Mouse (Mus musculus): ENCODE results near the gene Map3k6. TPM values are rescaled to one million over a fixed set of nuclear protein-coding genes. Genes with fewer than 3 reads are reported as not detected.

Map3k6 gene
- total RNA-seq, 2 experiments from 2014 or later = 0.19 to 4.1 TPM

DNA sequence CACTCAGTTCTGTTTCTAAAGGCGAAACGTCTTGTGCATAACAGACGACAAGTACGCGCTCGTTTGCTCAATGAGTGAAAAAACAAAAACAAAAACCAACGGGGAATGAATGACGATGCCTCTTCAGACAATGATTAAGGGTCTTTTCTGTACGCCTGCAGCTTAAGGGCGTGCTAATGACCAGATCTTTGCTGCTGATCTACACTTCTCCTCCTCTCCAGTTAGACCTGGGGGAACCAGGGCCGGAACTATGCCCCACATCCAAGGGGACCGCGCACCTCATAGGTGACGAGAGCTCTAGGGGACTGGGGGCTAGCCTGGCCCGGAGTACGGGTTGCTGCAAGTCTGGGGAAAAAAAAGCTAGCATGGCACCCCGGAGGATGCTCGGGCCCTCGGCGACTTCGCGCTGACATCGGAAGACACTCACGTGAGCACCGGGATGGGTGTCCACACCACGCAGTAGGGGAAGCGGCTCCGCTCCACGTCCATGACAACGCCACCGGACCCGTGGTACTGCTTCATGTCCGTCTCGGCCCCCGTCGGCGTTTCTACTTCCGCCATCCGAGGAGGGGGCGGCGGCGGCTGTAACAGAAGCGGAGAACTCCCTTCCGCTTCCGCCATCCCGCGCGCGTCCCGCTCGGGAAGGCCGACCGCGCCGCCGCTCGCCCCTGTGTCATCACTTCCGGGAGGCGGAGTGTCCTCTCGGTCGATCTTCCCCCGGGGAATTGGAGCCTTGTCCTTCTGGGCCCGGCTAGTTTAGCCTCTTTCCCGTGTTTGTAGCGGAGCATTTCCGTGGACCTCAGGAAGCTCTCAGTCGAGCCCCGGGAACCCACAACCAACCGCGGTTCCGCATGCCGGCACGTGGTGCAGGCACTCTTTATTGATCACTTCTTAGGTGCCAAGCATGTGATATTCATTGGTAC is 36.7 kb downstream of the Map3k6 start, which contains the start of gene Tmem222:
Gene Tmem222, minus strand, starts transcription at position 689 of the 923 bp plus-strand sequence.
- ATAC-seq (replicated peaks; ENCODE audit: poor library complexity, severe bottlenecking) = peak; percentile 94

DNA sequence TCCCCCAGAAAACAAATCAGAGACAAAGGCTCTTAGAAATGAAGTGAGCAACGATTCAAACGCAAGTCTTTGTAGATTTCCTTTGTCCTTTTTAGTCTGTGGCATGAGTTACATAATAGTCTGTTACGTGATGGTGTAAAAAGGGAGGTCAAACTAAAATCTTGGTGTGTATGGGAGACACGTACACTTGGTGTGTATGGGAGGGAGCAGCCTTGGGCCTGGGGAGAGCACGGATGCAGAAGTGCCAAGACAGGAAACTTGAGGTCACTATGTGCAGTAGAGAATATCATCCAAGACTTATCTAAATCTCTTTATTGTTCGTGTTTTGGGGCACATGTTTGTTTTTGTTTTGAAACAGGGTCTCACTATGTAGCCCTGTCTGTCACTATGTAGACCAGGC is 37.4 kb downstream of the Map3k6 start:
- peak; percentile 24; the same call in 1 of the 2 replicates for ATAC-seq (replicated peaks; ENCODE audit: poor library complexity, severe bottlenecking)

DNA sequence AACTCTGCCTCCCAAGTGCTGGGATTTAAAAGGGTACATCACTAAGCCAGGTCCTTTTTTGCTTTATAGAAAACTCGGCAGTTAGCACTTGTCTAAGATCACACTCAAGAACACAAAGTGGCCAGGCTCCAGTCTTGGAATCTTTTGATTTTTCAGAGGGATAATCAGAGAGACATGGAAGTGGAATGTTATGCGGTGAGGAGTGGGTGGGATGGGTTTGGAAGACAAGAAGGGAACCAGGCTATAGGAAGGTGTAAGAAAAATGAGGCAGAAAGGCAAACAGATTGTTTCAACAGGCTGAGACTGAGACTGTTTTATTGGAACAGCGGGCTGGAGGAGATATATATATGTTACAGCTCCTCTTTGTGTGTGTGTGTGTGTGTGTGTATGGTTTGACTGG is 37.9 kb downstream of the Map3k6 start:
- ATAC-seq (replicated peaks; ENCODE audit: poor library complexity, severe bottlenecking) = no peak

DNA sequence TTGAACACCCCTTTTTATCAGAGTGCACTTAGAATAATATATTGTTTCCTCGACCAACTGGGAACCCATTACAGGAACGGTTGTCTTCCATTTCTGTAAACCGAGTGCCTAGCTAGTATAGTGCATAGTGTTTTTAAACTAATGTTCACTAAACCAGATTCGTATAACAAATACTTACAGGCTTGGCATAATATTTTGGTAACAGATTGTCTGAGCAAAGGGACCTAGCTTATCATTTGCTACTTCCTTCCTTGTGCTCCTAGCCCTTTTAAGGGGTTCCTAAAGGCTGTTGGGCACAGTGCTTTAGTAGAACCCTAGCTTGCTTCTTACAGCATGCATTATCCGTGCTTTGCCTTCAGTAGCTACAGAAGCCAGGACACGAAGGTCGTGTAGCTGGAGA is 40.9 kb downstream of the Map3k6 start:
- no peak for ATAC-seq (replicated peaks; ENCODE audit: poor library complexity, severe bottlenecking)

DNA sequence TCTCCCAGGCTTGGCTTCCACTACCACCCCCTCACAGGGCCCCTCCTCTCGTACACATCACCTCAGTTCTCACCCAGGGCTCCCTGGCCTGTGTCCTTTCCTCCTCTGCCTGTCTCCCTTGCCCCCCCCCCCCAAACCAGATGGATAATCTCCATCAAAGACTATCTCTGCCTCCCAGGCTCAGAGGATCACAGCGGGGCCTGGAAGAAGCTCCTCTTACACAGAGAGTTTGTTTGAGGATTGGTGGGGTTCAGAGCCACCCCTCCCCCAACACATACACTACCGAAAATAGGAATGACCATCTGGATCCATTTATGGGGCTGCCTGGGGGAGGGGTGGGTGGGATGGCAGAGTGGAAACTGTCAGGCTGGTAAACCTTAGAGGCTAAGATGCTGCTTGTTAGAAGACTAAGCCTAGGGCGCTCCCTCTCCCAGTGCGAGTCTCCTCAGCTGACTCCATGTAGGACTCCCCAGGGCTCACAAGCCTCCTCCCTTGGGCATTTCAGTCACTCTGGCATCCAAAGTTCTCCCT is 41.4 kb downstream of the Map3k6 start:
- ATAC-seq (replicated peaks; ENCODE audit: poor library complexity, severe bottlenecking) = no peak

DNA sequence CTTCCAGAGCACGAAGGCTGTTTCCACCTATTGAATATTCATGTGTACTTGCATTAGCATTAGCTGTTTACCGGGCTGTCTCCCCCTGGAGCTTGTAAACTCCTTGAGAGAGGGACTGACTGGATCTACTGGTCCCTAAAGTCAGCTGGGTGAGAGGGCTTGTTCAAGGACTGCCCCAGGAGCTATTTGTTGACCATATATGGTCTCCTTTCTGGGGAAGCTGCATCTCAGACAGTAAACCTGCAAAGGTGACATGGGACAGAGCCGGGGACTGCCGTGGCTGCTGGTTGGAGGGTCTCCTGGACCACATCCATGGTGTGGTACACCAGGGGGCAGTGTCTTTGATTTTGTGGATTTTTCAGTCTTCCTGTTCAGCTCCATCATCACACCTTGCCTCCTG is 42.0 kb downstream of the Map3k6 start:
- ATAC-seq (replicated peaks; ENCODE audit: poor library complexity, severe bottlenecking) = no peak

DNA sequence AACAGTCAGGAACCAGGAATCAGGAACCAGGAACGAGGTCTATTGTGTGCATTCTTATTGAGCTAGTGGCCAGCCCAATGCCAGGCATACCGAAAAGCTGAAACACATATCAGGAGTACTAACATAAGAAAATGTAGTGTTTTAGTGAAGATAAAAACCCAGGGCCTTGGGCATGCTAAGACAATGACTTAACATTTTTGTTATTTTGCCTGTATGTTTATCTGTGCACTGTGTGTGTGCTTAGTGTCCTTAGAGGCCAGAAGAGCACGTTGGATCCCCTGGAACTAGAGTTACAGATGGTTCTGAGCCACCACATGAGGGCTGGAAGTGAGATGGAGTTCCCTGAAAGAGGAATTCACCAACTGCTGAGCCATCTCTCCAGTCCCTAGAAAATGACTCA is 44.7 kb downstream of the Map3k6 start:
- no peak for ATAC-seq (replicated peaks; ENCODE audit: poor library complexity, severe bottlenecking)

DNA sequence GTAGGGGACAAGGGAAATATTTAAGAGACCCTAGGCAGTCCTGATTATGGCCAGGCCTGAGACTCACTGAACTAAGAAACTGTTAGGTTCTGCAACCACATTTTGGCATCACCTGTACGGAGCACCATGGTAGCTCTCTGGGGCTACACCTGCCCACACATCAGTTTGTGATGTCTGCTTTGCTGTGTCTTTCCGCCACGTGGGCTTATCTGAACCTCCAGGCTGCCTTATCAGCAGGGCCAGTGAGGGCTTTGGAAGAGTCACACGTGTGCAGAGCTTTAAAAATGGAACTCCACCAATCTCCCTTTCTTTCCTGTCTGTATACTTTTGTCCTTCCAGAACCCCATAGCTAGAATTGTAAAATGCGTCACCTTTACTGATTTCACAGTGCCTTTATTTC is 45.3 kb downstream of the Map3k6 start:
- no peak for ATAC-seq (replicated peaks; ENCODE audit: poor library complexity, severe bottlenecking)

DNA sequence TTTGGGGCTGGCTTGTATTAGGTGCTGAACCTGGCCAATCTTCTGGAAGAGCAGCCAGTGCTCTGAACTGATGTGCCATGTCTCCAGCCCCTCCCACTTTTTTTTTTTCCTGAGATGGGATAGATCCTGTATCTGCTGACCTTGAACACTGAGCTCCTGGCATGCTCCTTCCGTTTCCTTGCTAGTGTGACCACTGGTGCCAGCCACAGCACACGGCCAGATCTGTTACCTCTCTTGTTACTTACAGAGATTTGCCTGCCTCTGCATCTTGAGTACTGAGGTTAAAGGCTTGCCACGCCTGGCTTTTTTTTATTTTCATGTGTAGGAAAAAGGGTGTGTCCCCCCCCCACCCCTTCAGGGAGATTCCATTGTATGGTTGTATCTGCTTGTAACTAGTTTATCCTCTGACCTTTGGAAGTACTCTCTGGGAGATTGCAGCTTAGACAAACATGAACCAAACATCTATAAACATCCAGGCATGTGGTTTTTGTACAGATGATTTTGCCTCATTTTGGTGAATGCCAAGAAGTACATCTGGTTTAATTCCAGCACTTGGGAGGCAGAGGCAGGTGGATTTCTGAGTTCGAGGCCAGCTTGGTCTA is 46.0 kb downstream of the Map3k6 start:
- ATAC-seq (replicated peaks; ENCODE audit: poor library complexity, severe bottlenecking) = no peak

DNA sequence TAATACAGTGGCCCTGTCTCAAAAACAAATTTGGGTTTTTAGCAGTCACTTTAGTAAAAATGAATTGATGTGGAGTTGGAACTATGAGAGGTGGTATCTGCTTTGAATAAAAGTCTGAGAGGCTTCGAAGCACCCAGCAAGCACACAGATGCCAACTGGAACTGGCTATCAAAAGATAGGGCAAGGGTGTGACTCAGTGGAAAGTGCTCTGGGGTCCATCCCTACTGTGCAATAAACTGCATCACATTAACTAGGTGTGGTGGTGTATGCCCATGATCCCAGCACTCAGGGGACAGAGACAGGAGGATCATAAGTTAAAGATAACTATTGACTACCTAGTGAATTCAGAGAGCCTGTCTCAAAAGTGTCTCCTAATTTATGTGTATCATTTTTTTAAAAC is 50.6 kb downstream of the Map3k6 start:
- no peak for ATAC-seq (replicated peaks; ENCODE audit: poor library complexity, severe bottlenecking)

DNA sequence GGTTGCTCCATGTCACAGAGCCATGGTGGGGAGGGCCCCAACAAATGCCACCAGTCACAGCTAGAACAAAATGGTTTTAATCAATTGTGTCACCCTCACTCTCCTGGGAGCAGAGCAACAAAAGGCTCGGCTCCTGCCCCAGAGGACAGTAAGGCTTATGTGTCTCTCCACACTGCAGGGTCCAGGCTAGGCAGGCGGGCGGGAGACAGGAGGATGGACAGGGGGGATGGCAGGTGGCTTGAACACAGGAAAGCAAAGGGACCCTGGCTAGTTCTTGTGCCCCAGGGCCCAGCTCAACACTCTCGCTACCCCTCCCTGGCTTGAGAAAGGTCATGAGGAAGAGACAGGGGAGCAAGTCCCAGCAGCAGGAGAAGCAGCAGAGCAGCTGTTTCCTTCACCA is 51.8 kb downstream of the Map3k6 start:
- ATAC-seq (replicated peaks; ENCODE audit: poor library complexity, severe bottlenecking) = no peak

DNA sequence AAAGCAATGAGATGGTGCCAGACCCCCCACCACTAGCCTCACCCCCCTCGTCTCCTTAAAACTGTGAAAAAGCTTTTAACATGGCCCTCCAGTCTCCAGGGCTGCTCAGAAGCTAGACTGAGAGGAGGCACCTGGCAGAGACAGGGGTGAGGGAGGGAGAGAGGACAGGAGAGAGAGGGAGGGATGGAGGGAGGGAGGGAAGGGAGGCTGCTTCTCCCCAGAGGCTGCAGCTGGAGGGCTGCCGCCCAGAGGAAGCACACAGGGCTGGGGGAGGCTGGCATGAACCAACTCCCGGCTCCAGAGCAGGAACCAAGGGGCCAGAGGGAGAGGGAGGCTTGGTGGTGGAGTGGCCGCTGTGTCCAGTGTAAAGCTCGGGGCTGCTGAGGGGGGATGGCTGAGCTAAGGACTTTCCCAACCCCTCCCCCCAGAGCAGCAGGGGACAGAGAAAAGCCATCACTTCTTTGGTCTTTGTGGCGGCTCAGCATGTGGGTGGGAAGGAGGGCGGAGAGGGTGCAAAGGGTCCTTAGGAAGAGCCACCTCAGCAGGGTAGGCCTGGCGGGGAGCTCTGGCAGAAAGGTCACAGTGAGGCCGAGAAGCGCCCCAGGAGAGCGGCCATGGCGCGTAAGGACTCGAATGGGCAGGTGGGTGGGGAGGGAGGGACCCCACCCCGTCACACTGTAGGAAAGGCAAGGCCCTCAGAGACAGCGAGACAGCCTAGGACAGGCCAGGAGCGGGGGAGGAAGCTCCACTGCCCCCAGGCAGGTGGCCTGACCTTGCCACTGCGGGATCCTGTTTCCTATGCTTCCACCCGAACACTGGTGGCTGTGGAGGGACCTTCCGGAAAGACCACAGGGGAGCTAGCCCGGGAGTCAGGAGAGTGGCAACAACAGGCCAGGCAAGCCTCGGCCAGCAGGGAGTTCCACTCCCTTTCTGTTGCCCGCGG is 52.6 kb downstream of the Map3k6 start:
- no peak for ATAC-seq (replicated peaks; ENCODE audit: poor library complexity, severe bottlenecking)

DNA sequence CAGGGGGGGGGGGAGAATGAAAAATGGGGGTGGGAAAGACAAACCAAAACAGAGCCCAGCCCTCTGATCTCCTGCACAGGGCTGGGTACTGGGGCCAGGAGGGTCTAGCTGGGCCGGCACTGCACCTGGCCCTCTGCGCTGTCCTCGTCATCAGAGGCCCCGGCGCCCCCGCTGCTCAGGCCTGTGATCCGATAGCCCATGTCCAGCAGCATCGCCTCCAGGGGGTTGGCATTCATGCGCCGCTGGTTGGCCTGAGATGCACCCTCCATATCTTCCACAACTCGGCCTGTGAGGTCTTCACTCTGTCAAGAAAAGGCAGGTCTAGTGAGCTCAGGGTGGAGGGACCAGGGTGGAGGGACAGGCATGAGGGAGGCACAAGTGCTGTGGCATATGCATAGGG is 53.5 kb downstream of the Map3k6 start:
- ATAC-seq (replicated peaks; ENCODE audit: poor library complexity, severe bottlenecking) = no peak

DNA sequence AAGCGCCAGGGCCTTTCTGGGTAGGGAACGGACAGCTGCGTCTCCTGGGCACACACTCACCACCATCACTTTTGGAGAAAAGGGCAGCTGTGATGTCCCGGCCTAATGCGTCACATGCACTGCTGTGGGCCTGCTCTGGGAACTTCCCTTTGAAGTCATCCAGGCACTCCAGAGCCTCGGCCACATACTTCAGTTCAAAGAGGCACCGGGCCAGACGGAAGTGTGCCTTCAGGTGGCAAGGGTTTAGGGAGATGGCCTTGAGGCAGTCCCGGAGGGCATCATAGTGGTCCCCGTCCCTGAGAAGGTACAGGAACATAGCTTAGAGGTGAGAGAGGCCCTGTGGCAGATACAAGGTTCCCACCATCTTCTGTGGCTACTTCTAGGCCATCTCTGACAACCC is 56.7 kb downstream of the Map3k6 start:
- ATAC-seq (replicated peaks; ENCODE audit: poor library complexity, severe bottlenecking) = no peak

DNA sequence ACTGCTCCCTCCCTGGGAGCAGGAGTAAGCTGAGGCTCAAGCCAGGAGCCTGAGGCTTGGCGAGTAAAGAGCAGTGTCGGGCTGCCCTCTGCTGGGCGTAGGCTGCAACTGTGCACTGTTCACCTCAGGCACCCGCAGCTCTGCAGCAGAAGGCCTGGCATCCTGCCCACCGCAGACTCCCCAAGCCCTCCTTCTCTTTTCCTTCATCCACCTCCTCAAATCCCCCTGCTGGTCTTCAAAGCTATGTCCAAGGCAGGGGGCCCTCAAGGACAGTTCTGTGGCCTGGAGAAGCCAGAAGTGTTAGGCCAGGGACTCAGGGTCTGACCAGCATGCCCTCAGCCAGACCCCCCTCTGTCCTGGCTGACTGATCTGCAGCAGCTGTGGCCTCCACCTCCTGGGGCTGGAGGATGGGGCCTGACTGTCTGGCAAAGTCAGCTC is 57.2 kb downstream of the Map3k6 start:
- peak; percentile 87 for ATAC-seq (replicated peaks; ENCODE audit: poor library complexity, severe bottlenecking)

DNA sequence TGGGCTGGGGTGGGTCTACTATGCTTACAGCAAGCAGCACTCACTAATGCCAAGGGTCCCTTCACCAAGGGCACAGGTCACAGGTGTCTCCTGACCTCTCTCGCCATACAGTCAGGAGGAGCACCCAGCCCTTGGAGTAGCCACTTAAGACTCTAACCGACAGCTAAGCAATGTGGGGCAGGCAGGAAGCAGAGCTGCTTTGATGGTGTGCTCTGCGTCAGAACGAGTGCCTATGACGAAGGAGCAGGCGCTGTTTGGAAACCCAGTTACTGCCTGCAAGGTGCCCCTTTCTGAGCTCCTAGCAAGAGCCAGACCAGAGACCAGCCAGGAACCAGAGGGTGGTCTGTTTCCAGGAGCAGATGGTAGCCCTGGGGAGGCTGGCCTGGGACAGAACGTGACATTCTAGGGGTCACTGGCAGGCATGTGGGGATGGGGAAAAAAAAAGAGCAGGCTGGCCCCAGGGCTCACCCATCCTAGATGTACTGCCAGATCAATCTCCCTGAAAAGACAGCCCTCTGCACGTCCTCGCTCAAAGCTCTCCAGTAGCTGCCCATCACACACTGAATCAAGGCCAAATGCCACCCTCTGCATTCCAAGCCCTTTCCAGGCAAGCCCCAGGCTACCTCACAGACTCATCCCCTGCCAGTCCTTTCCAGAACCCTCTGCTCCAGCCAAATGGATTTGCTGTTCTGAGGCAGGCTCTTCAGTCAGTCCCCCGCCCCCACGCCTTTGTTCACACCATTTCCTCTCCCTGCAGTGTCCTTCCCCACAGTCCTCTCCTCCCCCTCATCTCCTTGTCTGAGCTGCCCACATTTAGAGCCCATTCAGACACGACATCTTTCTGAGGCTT is 58.1 kb downstream of the Map3k6 start:
- no peak for ATAC-seq (replicated peaks; ENCODE audit: poor library complexity, severe bottlenecking)

DNA sequence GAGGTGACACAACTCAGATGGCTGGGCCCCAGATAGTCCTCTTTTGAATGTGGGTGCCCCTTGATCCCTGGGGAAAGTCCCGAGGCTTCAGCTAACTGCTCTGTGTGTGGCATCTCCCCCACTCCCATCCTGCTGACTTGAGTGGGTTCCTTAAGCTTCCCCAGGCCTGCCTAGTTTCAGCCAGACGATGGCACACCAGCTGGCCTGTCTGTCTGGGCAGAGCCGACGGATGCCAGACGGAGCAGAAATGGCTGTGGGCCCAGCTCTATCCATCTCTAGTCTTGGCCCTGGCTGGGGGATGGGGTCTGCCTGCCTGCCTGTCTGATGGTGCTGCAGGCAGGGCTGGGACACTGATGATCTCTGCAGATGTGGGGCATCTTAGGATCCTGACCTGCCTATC is 59.1 kb downstream of the Map3k6 start:
- no peak for ATAC-seq (replicated peaks; ENCODE audit: poor library complexity, severe bottlenecking)

DNA sequence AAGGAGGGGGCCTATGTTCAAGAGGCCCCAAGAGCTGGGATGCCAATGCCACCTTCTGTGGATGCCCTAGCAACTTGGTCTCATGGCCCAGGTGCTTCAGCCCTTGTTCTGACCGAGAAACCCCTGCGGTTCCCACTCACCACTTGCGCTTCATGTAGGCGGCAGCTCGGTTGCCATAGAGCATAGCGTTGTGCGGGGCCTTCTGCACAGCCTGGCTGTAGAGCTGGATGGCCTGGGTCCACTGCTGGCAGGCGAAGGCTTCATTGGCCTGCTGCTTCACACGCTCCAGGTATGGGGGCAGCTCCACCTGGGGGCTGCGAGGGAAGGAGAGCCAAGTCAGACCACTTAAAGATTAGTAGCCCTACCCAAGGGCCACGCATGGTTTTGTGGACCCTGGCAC is 59.8 kb downstream of the Map3k6 start:
- ATAC-seq (replicated peaks; ENCODE audit: poor library complexity, severe bottlenecking) = no peak

DNA sequence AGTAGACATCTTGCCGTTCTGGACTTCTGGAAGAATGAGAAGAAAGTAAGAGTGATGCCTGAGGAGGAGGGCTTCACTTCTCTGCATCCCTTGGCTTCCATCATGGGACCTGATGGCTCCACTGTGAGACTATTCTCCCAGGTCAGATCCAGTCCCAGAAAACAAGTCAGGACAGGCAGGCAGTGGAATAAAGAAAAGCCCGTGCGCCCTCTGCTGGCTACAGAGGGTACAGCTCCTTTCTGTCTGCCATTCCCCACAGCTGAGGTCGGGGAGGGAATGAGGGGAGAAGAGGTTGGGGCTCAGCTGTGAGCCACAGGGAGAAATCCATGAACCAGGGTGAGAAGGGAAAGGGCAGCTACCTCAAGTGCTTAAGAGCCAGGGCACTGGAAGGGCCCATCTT is 61.2 kb downstream of the Map3k6 start:
- no peak; the same call in 1 of the 2 replicates for ATAC-seq (replicated peaks; ENCODE audit: poor library complexity, severe bottlenecking)
